In the genomic region with DNA sequence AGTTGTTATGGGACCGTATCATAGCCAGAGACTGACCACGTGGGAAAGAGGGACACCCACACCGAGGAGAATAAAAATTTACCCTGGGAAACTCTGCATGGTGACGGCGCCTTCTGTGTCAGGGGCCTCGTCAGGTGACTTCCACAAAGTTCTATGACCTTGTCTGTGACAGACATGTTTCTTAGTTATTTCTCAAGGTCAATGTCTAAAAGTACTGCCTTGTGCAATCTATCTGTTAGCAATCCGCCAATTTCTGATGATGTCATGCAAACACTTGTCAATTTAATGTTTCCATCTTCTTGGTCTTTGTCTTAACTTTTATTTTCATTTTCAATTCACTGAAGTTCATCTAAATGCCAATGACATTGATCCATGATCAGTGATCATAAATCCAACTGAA, we compare ENCODE assay signal across 26 mouse cellular contexts.
"Had no signal": no experiment of that assay in that cellular context is flagged by ENCODE, and none has a peak within 500 bp of the region (broad histone marks: within the 10 kb centered on the region; RNA-seq: fewer than 3 reads in every experiment).

No protein-coding gene starts in this region.

- H3K9ac ChIP-seq: heart, embryonic 12.5 days; hindbrain, embryonic 12.5 days; hindbrain, embryonic 14.5 days; intestine, embryonic 15.5 days; kidney, embryonic 15.5 days; limb, embryonic 13.5 days; limb, embryonic 15.5 days; liver, embryonic 12.5 days; liver, embryonic 14.5 days had no signal

- H3K27ac ChIP-seq: gastrocnemius, adult 2 months; heart, embryonic 10.5 days; hindbrain, embryonic 10.5 days; hindbrain, embryonic 12.5 days; hindbrain, embryonic 14.5 days; intestine, embryonic 15.5 days; kidney, embryonic 15.5 days; kidney, postnatal 0 days; layer of hippocampus, adult 2 months; limb, embryonic 13.5 days; limb, embryonic 15.5 days; liver, embryonic 12.5 days; liver, embryonic 14.5 days had no signal

- H3K4me3 ChIP-seq: gastrocnemius, adult 2 months; heart, embryonic 10.5 days; heart, embryonic 12.5 days; hindbrain, embryonic 10.5 days; hindbrain, embryonic 12.5 days; intestine, embryonic 15.5 days; kidney, embryonic 15.5 days; layer of hippocampus, adult 2 months; limb, embryonic 13.5 days; limb, embryonic 15.5 days; liver, embryonic 12.5 days had no signal

- H3K4me1 ChIP-seq: hindbrain, embryonic 10.5 days; hindbrain, embryonic 12.5 days; intestine, embryonic 15.5 days; kidney, embryonic 15.5 days had no signal

- H3K27me3 ChIP-seq: heart, embryonic 12.5 days; hindbrain, embryonic 12.5 days; intestine, embryonic 15.5 days; kidney, embryonic 15.5 days; limb, embryonic 13.5 days; limb, embryonic 15.5 days; liver, embryonic 12.5 days had no signal

- DNase-seq: gastrocnemius, postnatal 10 days; gastrocnemius, postnatal 25 days; heart, adult 18-20 months; heart, postnatal 10 days; heart, postnatal 4 days; kidney, adult 18-20 months; kidney, adult 9 months; kidney, postnatal 25 days; kidney, postnatal 4 days; layer of hippocampus, postnatal 36 days; left cerebral cortex, postnatal 4 days; lung, adult 18-20 months had no signal
